Mouse (Mus musculus): Measurements from ENCODE around the gene Ap1g1.
"Not testable (repeated sequence)": the region's sequence is repeated elsewhere in the genome, so short reads cannot be mapped to it uniquely, and the experiment has no call there.

The Ap1g1 gene

GRCm38 (mm10) chr8:109868003-109868679 is 89.8 kb downstream of the Ap1g1 start, which contains the start of gene Phlpp2:
Phlpp2 (plus strand) TSS chr8:109868542.
- peak; percentile 98 to 99 for DNase-seq

- peak; percentile 65 to 76 for DNase-seq
Observed at GRCm38 (mm10) chr8:109868680-109869361, 90.5 kb downstream of the Ap1g1 start.

GRCm38 (mm10) chr8:109871056-109871455 is 92.7 kb downstream of the Ap1g1 start:
- no peak for DNase-seq

- not testable (repeated sequence) for DNase-seq
Observed at GRCm38 (mm10) chr8:109873800-109874199, 95.4 kb downstream of the Ap1g1 start.

GRCm38 (mm10) chr8:109880012-109880662 is 101.8 kb downstream of the Ap1g1 start:
- peak; percentile 16 to 26 for DNase-seq

GRCm38 (mm10) chr8:109885294-109885693 is 106.9 kb downstream of the Ap1g1 start:
- DNase-seq: no peak

- no peak for DNase-seq
Observed at GRCm38 (mm10) chr8:109889211-109889610, 110.9 kb downstream of the Ap1g1 start.

GRCm38 (mm10) chr8:109890794-109891585 is 112.6 kb downstream of the Ap1g1 start:
- DNase-seq: no peak

- peak in 1 of 2 experiments; percentile 17 for DNase-seq
Observed at GRCm38 (mm10) chr8:109894636-109895035, 116.3 kb downstream of the Ap1g1 start.

GRCm38 (mm10) chr8:109895355-109895754 is 117.0 kb downstream of the Ap1g1 start:
- no peak for DNase-seq

- DNase-seq: no peak
Observed at GRCm38 (mm10) chr8:109902379-109902778, 124.0 kb downstream of the Ap1g1 start.

- DNase-seq: no peak
Observed at GRCm38 (mm10) chr8:109903909-109904469, 125.6 kb downstream of the Ap1g1 start.

- no peak for DNase-seq
Observed at GRCm38 (mm10) chr8:109904928-109905668, 126.7 kb downstream of the Ap1g1 start.

- no peak for DNase-seq
Observed at GRCm38 (mm10) chr8:109906907-109907306, 128.6 kb downstream of the Ap1g1 start.

GRCm38 (mm10) chr8:109907376-109907775 is 129.0 kb downstream of the Ap1g1 start:
- no peak for DNase-seq

Data from kidney, postnatal 4 days (tissue).